In the genomic region with DNA sequence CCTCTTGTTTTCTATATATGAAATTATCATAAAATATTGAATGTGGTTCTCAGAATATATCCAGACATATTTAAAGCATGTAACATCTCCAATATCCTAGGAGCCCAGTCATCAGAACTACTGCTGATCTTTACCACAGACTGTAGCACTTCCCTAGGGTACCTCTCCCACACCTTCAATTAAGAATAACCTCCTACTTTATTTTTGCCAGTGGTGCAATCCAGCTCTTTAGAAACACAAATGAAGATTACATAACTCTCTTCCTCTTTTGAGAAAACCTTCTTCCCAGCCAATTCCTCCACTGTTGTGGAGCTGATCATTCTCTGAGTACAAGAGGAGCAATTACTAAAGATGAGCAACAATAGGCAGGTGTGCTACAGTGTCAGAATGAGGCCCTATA, we compare ENCODE assay signal across 20 mouse cellular contexts. TPM values are rescaled to one million over a fixed set of nuclear protein-coding genes. Genes with fewer than 3 reads are reported as not detected.
DNase-seq lines count a peak whose midpoint lies in the region; ATAC-seq and TF ChIP-seq lines count a peak whose summit lies in the region.
"Had no signal": no experiment of that assay in that cellular context is flagged by ENCODE, and none has a peak within 500 bp of the region (broad histone marks: within the 10 kb centered on the region; RNA-seq: fewer than 3 reads in every experiment).

No protein-coding gene starts in this region.

- TF ChIP-seq POLR2A in MEL (IDR thresholded peaks at IDR 0.05; ENCODE audit: control insufficient read depth in 1 of 2, insufficient read depth in 1 of 2, low read depth in 1 of 2, low read length in 2 of 2, poor library complexity in 1 of 2): no peak

- no peak for TF ChIP-seq RAD21 in MEL (IDR thresholded peaks at IDR 0.05; ENCODE audit: low read depth, low read length)

- peak; percentile 44 for DNase-seq in lung, postnatal 0 days (ENCODE audit: low spot score)
- DNase-seq in lung, adult 18-20 months: no peak
- peak; percentile 31 for DNase-seq in MEL (ENCODE audit: low read depth, low spot score)
- DNase-seq in layer of hippocampus, adult 9-11 months: no peak
- DNase-seq in heart, postnatal 36 days: no peak
- DNase-seq: adrenal gland, postnatal 10 days; cerebellum, adult 11-12 months; cerebellum, adult 9-11 months; embryo, embryonic 11 days; gastrocnemius, postnatal 10 days; heart, postnatal 4 days had no signal

- H3K36me3 ChIP-seq in lung, postnatal 0 days (ENCODE audit: insufficient read depth, low read length): no peaks in the 10 kb centered on the region
- H3K36me3 ChIP-seq in MEL (ENCODE audit: control insufficient read depth in 1 of 2, insufficient read depth in 2 of 2, low read length in 2 of 2): peaks cover 0 to 10% of the 10 kb centered on the region in 2 experiments; a peak in 2 of 4 replicates
- H3K36me3 ChIP-seq: embryonic facial prominence, embryonic 15.5 days; forebrain, embryonic 10.5 days; heart, embryonic 12.5 days; hindbrain, embryonic 13.5 days had no signal

- no peak overlapping the region for H3K9ac ChIP-seq in lung, postnatal 0 days (replicated peaks; ENCODE audit: low read depth)
- H3K9ac ChIP-seq in MEL (ENCODE audit: control insufficient read depth, low read depth, low read length, poor library complexity, severe bottlenecking): no peak overlapping the region
- H3K9ac ChIP-seq: embryonic facial prominence, embryonic 15.5 days; heart, embryonic 12.5 days; hindbrain, embryonic 13.5 days had no signal

- intact Hi-C loops in heart, postnatal 36 days (cut with DNase I): no loop called here

- no peak for TF ChIP-seq CTCF in lung, postnatal 0 days (IDR thresholded peaks at IDR 0.05)
- TF ChIP-seq CTCF in MEL (IDR thresholded peaks at IDR 0.05 in 2 of 3, conservative IDR thresholded peaks at IDR 0.05 in 1 of 3; ENCODE audit: control insufficient read depth in 1 of 3, insufficient read depth in 1 of 3, low read depth in 2 of 3, low read length in 3 of 3, poor library complexity in 1 of 3, severe bottlenecking in 1 of 3): no peak

- no peaks in the 10 kb centered on the region for H3K27me3 ChIP-seq in lung, postnatal 0 days (replicated peaks; ENCODE audit: insufficient read depth, low read length)
- no peaks in the 10 kb centered on the region for H3K27me3 ChIP-seq in MEL (ENCODE audit: control insufficient read depth in 1 of 2, insufficient read depth in 2 of 2, low read length in 2 of 2)
- H3K27me3 ChIP-seq: embryonic facial prominence, embryonic 15.5 days; heart, embryonic 12.5 days; hindbrain, embryonic 13.5 days had no signal

- no peak overlapping the region for H3K4me2 ChIP-seq in lung, postnatal 0 days (replicated peaks; ENCODE audit: low read depth, low read length)
- H3K4me2 ChIP-seq: embryonic facial prominence, embryonic 15.5 days; heart, embryonic 12.5 days; hindbrain, embryonic 13.5 days had no signal

- H3K4me1 ChIP-seq in lung, postnatal 0 days (ENCODE audit: insufficient read depth, low read depth, low read length): no peaks in the 10 kb centered on the region
- H3K4me1 ChIP-seq in MEL (ENCODE audit: control insufficient read depth in 1 of 2, insufficient read depth in 2 of 2, low read length in 2 of 2): peaks cover 3 to 10% of the 10 kb centered on the region in 2 experiments; a peak in 3 of 4 replicates
- H3K4me1 ChIP-seq: embryonic facial prominence, embryonic 15.5 days; heart, embryonic 12.5 days; hindbrain, embryonic 13.5 days had no signal

- TF ChIP-seq EP300 in lung, postnatal 0 days (IDR thresholded peaks at IDR 0.05): 0 out of 2 replicates have a peak, but pooled peaks have one; percentile 27
- TF ChIP-seq EP300 in MEL (IDR thresholded peaks at IDR 0.05; ENCODE audit: low read depth in 1 of 2, low read length in 2 of 2): 0 out of 4 replicates have a peak, but pooled peaks of 1 of the 2 experiments have one; percentile 14

- no peak overlapping the region for H3K27ac ChIP-seq in lung, postnatal 0 days (ENCODE audit: low read length)
- no peak overlapping the region for H3K27ac ChIP-seq in MEL (ENCODE audit: control insufficient read depth, low read depth, low read length)
- H3K27ac ChIP-seq: embryonic facial prominence, embryonic 15.5 days; forebrain, embryonic 10.5 days; hindbrain, embryonic 13.5 days; hindbrain, postnatal 0 days had no signal

- ATAC-seq in lung, postnatal 0 days: no peak
- peak; percentile 15 to 22; a peak in 1 of 4 replicates for ATAC-seq in hematopoietic stem cell, adult 5-6 weeks (replicated peaks in 1 of 2; ENCODE audit: insufficient read depth in 1 of 2, low FRiP score in 2 of 2, low TSS enrichment in 1 of 2, low read depth in 1 of 2, poor library complexity in 2 of 2, severe bottlenecking in 2 of 2)
- ATAC-seq in neutrophil, adult 5-6 weeks (ENCODE audit: extremely low read depth, insufficient number of reproducible peaks, low FRiP score, poor library complexity, severe bottlenecking): peak; percentile 58
- ATAC-seq: forebrain, embryonic 14.5 days; hindbrain, postnatal 0 days had no signal

- H3K4me3 ChIP-seq in lung, postnatal 0 days (ENCODE audit: low read depth, low read length): no peak overlapping the region
- H3K4me3 ChIP-seq in MEL (ENCODE audit: control insufficient read depth in 1 of 2, insufficient read depth in 1 of 2, low read depth in 2 of 2, low read length in 2 of 2): no peak overlapping the region
- H3K4me3 ChIP-seq: embryonic facial prominence, embryonic 15.5 days; erythroblast, embryonic 14.5 days; forebrain, embryonic 10.5 days; heart, embryonic 12.5 days; hindbrain, embryonic 13.5 days had no signal

- no peaks in the 10 kb centered on the region for H3K79me2 ChIP-seq in MEL (ENCODE audit: control insufficient read depth, insufficient read depth, low read length, poor library complexity)

- H3K9me3 ChIP-seq in lung, postnatal 0 days (ENCODE audit: low read length): no peaks in the 10 kb centered on the region
- H3K9me3 ChIP-seq in MEL (replicated peaks; ENCODE audit: insufficient read depth, low read length): no peaks in the 10 kb centered on the region
- H3K9me3 ChIP-seq: embryonic facial prominence, embryonic 15.5 days; forebrain, embryonic 10.5 days; heart, embryonic 12.5 days; hindbrain, embryonic 13.5 days had no signal

TF ChIP-seq in MEL, 35 proteins besides CTCF, POLR2A, EP300 and RAD21:
- TF ChIP-seq SMC3 (IDR thresholded peaks at IDR 0.05; ENCODE audit: low read depth, low read length) (no peak), CHD1 (IDR thresholded peaks at IDR 0.05; ENCODE audit: low read depth, low read length) (no peak), KAT2A (conservative IDR thresholded peaks at IDR 0.05; ENCODE audit: low read depth, low read length) (no peak), GATA1 (IDR thresholded peaks at IDR 0.05; ENCODE audit: low read depth, low read length) (no peak), MAFK (IDR thresholded peaks at IDR 0.05; ENCODE audit: borderline replicate concordance, low read depth, low read length) (no peak), SIN3A (IDR thresholded peaks at IDR 0.05; ENCODE audit: low read length) (no peak), MXI1 (IDR thresholded peaks at IDR 0.05; ENCODE audit: low read depth, low read length) (no peak), TCF12 (IDR thresholded peaks at IDR 0.05; ENCODE audit: low read depth, low read length) (no peak), MYB (IDR thresholded peaks at IDR 0.05; ENCODE audit: low read depth, low read length) (no peak), ELF1 (IDR thresholded peaks at IDR 0.05; ENCODE audit: low read depth, low read length) (no peak), UBTF (IDR thresholded peaks at IDR 0.05; ENCODE audit: borderline replicate concordance, insufficient read depth, low read depth, low read length) (no peak), MAX (IDR thresholded peaks at IDR 0.05; ENCODE audit: low read length) (no peak), ZC3H11A (IDR thresholded peaks at IDR 0.05; ENCODE audit: low read depth, low read length) (no peak), POLR2AphosphoS2 (IDR thresholded peaks at IDR 0.05; ENCODE audit: low read length) (no peak), MEF2A (IDR thresholded peaks at IDR 0.05; ENCODE audit: extremely low read depth, insufficient replicate concordance, low read depth, low read length, poor library complexity, severe bottlenecking) (no peak), NRF1 (IDR thresholded peaks at IDR 0.05; ENCODE audit: insufficient read depth, low read depth, low read length, poor library complexity, severe bottlenecking) (no peak), MYC (IDR thresholded peaks at IDR 0.05; ENCODE audit: low read depth, low read length) (no peak), ZKSCAN1 (IDR thresholded peaks at IDR 0.05; ENCODE audit: low read depth, low read length) (no peak)

RNA-seq across cellular contexts. Expression of a gene that starts 19.8 kb away (rescaled TPM):
- polyA plus RNA-seq in lung, postnatal 0 days (2015; fragmentation: Nextera tagmentation; extraction: Ambion mirVana): 106 TPM in 2 replicates
- 9.2 and 12.7 TPM in 2 replicates for total RNA-seq in MEL (2012; rRNA removed)
- polyA plus RNA-seq in MEL (2012; ENCODE audit: insufficient read depth in 1 of 2, insufficient read length in 2 of 2, low read depth in 1 of 2, low replicate concordance in 2 of 2, missing spikeins in 1 of 2): 10 to 100 TPM in 1 of 2 experiments, not detected in 1; 20.2 TPM
- total RNA-seq in hematopoietic stem cell, adult 5-6 weeks (2017): 64.0 and 76.2 TPM in 2 replicates
- 96.4 and 107 TPM in 2 replicates for total RNA-seq in neutrophil, adult 5-6 weeks (2017)
- 10 to 100 TPM; 40.3 to 46.3 TPM for total RNA-seq in heart, postnatal 36 days (2021)

Comparison
In these comparisons a context has a peak if more than half of its experiments do, and no peak if none do; other contexts are left out.
1. DNase-seq: peak in lung, postnatal 0 days (single experiment) and MEL (single experiment); none in lung, adult 18-20 months (0 of 2), layer of hippocampus, adult 9-11 months (single experiment) and heart, postnatal 36 days (0 of 2).